Mouse (Mus musculus): ENCODE results near the gene Prdm1.

Prdm1 gene

DNA sequence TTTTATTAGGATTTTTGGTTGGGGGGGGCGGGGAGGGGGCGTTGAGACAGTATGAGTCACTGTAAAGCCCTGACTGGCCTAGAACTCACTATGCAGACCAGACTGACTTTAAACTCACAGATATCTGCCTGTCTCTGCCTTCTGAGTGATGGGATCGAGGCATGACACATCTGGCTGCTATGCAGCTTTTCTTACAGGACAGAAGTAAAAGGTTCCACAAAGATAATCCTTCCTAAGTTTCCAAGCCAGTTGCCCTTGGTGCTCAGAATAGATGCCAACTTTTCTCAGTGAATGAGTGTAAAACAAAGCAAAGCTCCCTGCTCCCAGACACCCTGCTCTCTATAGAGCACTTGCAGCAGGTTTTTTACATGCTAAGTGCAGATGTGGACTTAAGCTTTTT is 112.7 kb downstream of the Prdm1 start:
- DNase-seq, result no peak

DNA sequence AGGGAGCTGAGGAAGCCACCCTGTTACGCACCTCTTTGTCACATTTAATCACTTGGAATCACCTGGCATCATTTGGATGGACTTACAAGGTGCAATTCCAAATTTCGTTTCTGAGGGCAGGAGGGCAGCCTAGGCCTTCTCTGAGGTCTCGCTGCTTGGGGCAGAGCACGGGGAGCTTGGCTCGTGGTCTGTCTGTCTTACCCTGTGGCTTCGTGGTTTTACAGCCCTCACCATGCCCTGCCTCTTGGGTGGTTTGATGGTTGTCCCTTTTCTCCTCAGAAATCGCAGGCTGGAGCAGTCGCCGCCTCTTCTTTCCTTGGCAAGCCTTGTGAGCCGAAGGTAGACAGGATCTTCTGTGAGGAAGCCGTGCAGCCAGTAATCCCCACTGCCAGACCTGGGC is 118.3 kb downstream of the Prdm1 start:
- no peak for DNase-seq

DNA sequence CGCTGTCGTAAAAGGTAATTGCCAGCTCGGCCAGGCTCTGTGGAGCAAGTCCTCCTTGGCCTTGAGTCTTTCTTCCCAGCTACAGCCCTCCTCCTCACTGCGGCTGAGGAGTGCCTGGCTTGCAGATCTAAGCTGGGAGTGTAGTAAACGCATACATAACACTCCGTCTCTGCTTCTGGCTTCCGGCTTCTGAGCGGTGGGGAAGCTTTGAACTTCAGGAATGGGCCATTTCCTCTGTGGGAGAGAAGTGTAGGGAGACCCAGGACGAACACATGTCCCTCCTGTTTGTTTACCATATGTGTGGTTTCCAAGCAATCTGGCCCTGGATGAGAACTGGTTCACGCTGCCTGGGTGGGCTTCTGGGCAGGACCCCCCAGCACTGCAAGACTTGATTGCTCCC is 119.2 kb downstream of the Prdm1 start:
- DNase-seq, result no peak

DNA sequence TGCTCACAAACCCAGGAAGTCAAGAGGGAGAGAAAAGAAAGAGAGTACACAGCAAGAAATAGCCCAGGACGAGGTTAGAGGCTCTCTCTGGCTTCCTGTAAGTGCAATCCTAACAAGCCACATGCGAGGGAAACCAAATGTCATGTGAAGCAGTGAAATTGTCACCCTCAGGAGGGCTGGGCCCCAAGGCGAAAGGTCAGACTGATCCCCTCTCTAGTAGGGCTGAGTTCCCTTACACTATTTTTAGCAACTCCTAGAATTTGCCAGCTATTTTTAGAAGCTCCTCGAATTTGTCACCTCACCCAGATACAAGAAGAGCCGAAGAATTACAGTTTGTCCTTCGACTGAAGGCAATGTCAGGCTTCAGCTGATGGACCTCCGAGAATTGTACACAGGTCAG is 124.9 kb downstream of the Prdm1 start:
- no peak for DNase-seq

DNA sequence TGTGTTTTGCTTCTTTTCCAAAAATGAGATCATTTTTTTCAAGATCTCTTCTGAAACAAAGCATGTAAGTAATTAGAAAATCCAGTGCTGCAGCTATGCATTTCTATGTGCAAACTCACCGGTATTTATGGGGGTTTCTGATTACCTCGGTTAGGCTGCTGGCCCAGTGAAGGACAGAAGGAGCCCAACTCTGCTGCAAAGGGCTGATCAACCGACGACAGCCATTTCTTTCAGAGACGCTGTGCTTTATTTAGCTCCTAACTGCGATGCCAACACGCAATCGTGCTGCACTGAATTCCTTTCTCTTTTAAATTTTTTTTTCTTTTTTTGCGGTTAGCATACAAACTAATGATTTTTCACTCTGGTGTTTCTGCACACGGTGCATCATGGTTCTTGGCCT is 126.7 kb downstream of the Prdm1 start:
- no peak for DNase-seq

DNA sequence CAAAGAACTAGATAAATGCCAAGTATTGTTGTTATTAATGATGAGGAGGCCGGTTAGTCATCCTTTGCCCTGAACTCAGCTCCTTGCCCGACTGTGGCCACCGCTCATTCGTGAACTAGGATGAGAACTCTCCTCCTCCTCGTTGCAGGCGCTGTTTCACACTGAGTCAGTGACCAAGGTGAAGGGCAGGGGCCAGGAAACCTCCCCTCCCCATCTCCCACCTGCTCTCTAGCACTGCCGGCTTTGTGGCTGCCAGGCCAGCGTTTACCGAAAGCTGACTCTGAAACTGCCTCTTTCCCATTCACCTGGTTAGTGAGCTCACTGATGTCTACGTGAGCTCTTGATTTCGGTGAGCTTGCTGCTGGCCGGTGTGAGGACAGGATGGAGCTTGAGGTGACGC is 127.7 kb downstream of the Prdm1 start:
- no peak for DNase-seq

DNA sequence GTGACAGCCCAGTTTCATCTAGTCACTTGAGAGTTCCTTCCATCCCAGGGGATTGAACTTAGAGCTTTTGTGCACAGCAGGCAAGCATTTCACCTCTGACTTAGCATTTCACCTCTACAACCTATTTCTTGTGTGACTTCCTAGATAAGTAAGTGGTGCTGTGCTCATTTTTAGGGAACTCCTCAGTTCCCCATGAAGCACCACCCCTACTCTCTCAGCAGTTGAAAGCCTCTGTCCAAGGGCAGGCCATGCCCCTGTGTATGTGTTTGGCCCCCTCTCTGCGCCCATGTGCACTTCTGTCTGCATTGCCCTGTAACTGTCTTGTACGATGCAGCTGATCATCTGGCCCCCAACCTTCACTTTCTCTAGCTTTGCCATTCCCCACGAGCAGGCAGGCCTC is 128.2 kb downstream of the Prdm1 start:
- DNase-seq, result no peak

DNA sequence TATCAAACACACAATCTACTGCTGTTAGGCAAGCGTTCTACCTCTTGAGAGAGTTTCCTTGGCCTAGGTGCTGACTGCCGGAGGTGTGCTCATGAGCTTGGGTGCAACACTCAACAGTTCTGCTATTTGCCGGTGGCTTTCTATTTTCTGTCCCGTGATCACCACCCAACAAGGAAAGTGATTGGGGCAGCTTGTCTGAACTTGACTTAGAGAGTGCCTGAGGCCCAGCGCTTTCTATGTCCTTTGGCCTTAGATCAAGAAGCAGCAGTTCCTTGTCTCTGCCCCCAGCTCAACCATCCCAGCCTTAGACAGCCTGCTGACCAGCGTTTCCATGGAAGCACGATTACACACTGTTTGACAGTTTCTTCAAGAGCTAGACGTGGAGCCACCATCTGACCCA is 135.4 kb downstream of the Prdm1 start:
- peak; percentile 30 to 39 for DNase-seq

DNA sequence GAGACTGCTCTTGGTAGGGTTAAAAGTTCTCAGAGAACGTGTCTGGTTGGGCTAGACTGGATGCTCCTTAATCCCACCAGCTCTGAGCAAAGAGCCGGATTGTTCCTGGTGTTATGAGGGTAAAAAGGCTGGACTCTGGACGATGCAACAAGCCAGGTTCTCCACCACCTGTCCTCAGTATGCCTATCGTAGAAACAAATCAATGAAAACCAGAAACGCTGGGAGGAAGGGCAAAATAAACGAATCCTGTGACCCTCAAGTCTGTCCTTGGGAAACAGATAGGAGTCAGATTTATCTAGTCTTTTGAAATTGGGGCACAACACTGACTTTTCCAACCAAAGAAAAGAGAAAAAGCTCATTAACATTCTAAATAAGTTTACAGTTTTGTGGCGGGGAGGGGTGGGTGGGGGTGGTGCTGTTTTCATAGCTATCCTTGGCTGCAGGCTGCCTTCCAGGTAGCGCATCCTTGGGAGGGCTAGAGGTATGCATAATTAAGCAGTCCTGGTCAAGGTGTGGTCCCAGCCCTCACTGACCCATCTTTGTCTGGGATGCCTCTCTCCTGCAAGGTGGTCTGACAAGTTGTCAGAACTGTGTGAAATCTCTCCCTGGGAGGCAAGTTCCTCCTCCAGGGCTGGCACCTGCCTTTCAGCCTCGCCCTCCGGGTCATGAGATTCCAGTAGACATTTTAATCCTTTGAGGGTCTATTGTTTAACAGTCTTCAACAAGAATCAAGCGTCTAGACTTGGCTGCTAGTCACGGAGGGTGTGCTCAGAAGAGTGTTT is 136.6 kb downstream of the Prdm1 start:
- no peak for DNase-seq

DNA sequence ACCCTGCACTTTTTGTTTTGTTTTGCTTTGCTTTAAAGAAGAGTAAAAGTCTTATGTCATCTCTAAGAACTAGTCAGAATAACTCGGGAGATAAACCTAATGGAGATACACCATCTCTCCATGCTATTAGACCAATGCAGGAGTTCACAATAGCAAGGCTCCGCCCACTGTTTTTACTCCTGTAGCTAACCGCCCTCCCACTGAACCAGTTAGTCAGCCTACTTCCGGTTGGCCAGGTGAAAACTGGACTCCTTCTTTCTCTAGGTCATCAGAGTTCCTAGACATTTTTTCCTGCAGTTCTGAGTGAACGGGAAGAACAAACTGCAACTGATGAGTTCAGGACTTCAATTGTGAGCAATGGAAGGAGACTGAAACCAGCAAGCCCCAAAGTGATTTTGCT is 138.0 kb downstream of the Prdm1 start:
- DNase-seq, result no peak

DNA sequence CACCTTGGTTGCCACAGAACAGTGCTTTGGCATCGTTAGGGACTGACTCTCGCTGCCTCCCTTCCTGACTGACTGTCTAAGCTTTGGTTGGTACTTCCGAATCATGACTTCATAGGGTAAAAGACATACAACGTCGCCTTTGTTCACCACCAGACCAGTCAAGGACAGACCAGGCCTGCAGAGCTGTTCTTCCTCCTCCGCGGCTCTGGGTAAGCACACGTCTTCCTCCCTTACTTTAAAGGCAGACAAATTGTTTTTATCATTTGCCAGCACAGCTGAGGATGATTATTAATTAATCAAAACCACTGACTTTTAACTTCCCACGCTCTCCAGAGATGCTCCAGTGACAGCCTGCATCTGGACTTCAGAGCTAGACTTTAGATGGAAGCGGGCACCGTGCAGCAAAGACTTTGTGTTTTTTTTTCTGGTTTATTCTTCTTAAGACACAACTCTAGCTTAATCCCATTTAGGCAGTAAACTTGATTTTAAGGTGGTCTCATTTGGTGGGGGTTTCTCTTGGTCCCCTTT is 139.5 kb downstream of the Prdm1 start:
- no peak for DNase-seq
